Comparison of ENCODE assay signal across 17 mouse cellular contexts in genomic region chr1:184986748-184987147, GRCm38 (mm10). TPM values are rescaled to one million over a fixed set of nuclear protein-coding genes. Genes with fewer than 3 reads are reported as not detected.
A peak's percentile ranks its signal among the peaks of the same experiment; 100 is the strongest.
DNase-seq lines count a peak whose midpoint lies in the region; ATAC-seq and TF ChIP-seq lines count a peak whose summit lies in the region.
"Had no signal": no experiment of that assay in that cellular context is flagged by ENCODE, and none has a peak within 500 bp of the region (broad histone marks: within the 10 kb centered on the region; RNA-seq: fewer than 3 reads in every experiment).

No protein-coding gene starts in this region.

- WGBS in heart, embryonic 13.5 days = 46% methylated on average over 2 of the region's 2 CpGs
- 47% methylated on average over 2 of the region's 2 CpGs for WGBS in intestine, embryonic 15.5 days
- 30% methylated on average over 2 of the region's 2 CpGs for WGBS in intestine, postnatal 0 days
- 7% methylated on average over 2 of the region's 2 CpGs for WGBS in neural tube, embryonic 13.5 days

- H3K27ac ChIP-seq in heart, embryonic 13.5 days (replicated peaks) = no peak overlapping the region
- no peak overlapping the region for H3K27ac ChIP-seq in intestine, embryonic 15.5 days
- no peak overlapping the region for H3K27ac ChIP-seq in intestine, postnatal 0 days (ENCODE audit: low read depth, low read length)
- no peak overlapping the region for H3K27ac ChIP-seq in neural tube, embryonic 13.5 days (replicated peaks)

- H3K27me3 ChIP-seq in heart, embryonic 13.5 days (replicated peaks) = no peaks in the 10 kb centered on the region
- H3K27me3 ChIP-seq in intestine, embryonic 15.5 days (replicated peaks) = no peaks in the 10 kb centered on the region
- H3K27me3 ChIP-seq in intestine, postnatal 0 days (replicated peaks; ENCODE audit: control insufficient read depth, insufficient read depth, low read length) = no peaks in the 10 kb centered on the region
- no peaks in the 10 kb centered on the region for H3K27me3 ChIP-seq in neural tube, embryonic 13.5 days

- no peak for DNase-seq in cerebellum, postnatal 10 days
- DNase-seq in heart, adult 9 months (ENCODE audit: low spot score in 2 of 2) = no peak
- DNase-seq in neural tube, embryonic 10.5 days (ENCODE audit: extremely low spot score, low spot score) = no peak
- DNase-seq: adrenal gland, adult 8-10 months; cerebellum, adult 8-10 months; kidney, adult 2 months; kidney, postnatal 25 days; liver; lung, adult 18-20 months; right cerebral cortex, postnatal 25 days; thymus, postnatal 4 days had no signal

- peak overlapping the region; percentile 47 for H3K9ac ChIP-seq in heart, embryonic 13.5 days
- no peak overlapping the region for H3K9ac ChIP-seq in intestine, embryonic 15.5 days
- H3K9ac ChIP-seq in intestine, postnatal 0 days (ENCODE audit: low read depth, low read length) = no peak overlapping the region
- no peak overlapping the region for H3K9ac ChIP-seq in neural tube, embryonic 13.5 days

- H3K4me2 ChIP-seq in heart, embryonic 13.5 days = peak overlapping the region; percentile 48
- H3K4me2 ChIP-seq in intestine, embryonic 15.5 days (replicated peaks) = no peak overlapping the region
- H3K4me2 ChIP-seq in intestine, postnatal 0 days (replicated peaks; ENCODE audit: low read depth) = no peak overlapping the region
- H3K4me2 ChIP-seq in neural tube, embryonic 13.5 days = no peak overlapping the region

- H3K4me1 ChIP-seq in heart, embryonic 13.5 days = peaks cover 32% of the 10 kb centered on the region
- peaks cover 12% of the 10 kb centered on the region; the same call in 1 of the 2 replicates for H3K4me1 ChIP-seq in intestine, embryonic 15.5 days (replicated peaks)
- H3K4me1 ChIP-seq in intestine, postnatal 0 days (replicated peaks; ENCODE audit: control insufficient read depth, insufficient read depth, low read length) = peaks cover 5% of the 10 kb centered on the region
- H3K4me1 ChIP-seq in neural tube, embryonic 13.5 days (replicated peaks) = peaks cover 44% of the 10 kb centered on the region
- H3K4me1 ChIP-seq: megakaryocyte, embryonic 14.5 days had no signal

- peak overlapping the region; percentile 24 for H3K4me3 ChIP-seq in heart, embryonic 13.5 days
- H3K4me3 ChIP-seq in intestine, embryonic 15.5 days (replicated peaks) = no peak overlapping the region
- H3K4me3 ChIP-seq in intestine, postnatal 0 days (ENCODE audit: low read depth, low read length) = no peak overlapping the region
- no peak overlapping the region for H3K4me3 ChIP-seq in neural tube, embryonic 13.5 days
- H3K4me3 ChIP-seq: megakaryocyte, embryonic 14.5 days had no signal

- H3K9me3 ChIP-seq in heart, embryonic 13.5 days = no peaks in the 10 kb centered on the region
- no peaks in the 10 kb centered on the region for H3K9me3 ChIP-seq in intestine, embryonic 15.5 days
- no peaks in the 10 kb centered on the region for H3K9me3 ChIP-seq in intestine, postnatal 0 days (ENCODE audit: control insufficient read depth)
- no peaks in the 10 kb centered on the region for H3K9me3 ChIP-seq in neural tube, embryonic 13.5 days
- H3K9me3 ChIP-seq: megakaryocyte, embryonic 14.5 days had no signal

- peak; percentile 39; the same call in 1 of the 2 replicates for ATAC-seq in cerebellum, adult (ENCODE audit: insufficient number of reproducible peaks, low FRiP score, low TSS enrichment)
- ATAC-seq in heart, embryonic 13.5 days (ENCODE audit: extremely low read depth, insufficient number of reproducible peaks, low FRiP score, low TSS enrichment) = no peak
- peak; percentile 59; the same call in 1 of the 2 replicates for ATAC-seq in intestine, embryonic 15.5 days
- no peak for ATAC-seq in intestine, postnatal 0 days
- ATAC-seq in neural tube, embryonic 13.5 days (ENCODE audit: low read depth) = peak; percentile 36; the same call in 1 of the 2 replicates

- no peaks in the 10 kb centered on the region for H3K36me3 ChIP-seq in heart, embryonic 13.5 days
- no peaks in the 10 kb centered on the region for H3K36me3 ChIP-seq in intestine, embryonic 15.5 days
- H3K36me3 ChIP-seq in intestine, postnatal 0 days (ENCODE audit: control insufficient read depth, insufficient read depth) = no peaks in the 10 kb centered on the region
- no peaks in the 10 kb centered on the region for H3K36me3 ChIP-seq in neural tube, embryonic 13.5 days

- TF ChIP-seq CTCF in intestine, postnatal 0 days (IDR thresholded peaks at IDR 0.05; ENCODE audit: low read depth) = no peak

RNA-seq across cellular contexts. Expression of gene Mark1, which starts 12.6 kb away (rescaled TPM):
- polyA plus RNA-seq in heart, embryonic 13.5 days (2015; fragmentation: Nextera tagmentation; extraction: Ambion mirVana) = 1.5 and 1.9 TPM in 2 replicates
- polyA plus RNA-seq in intestine, embryonic 15.5 days (2015; fragmentation: Nextera tagmentation; extraction: Ambion mirVana) = 2.7 and 2.8 TPM in 2 replicates
- polyA plus RNA-seq in intestine, postnatal 0 days (2015; fragmentation: Nextera tagmentation; extraction: Ambion mirVana) = 1.6 TPM in 2 replicates
- polyA plus RNA-seq in neural tube, embryonic 13.5 days (2015; fragmentation: Nextera tagmentation; extraction: Ambion mirVana) = 13.2 and 13.5 TPM in 2 replicates

Comparison
In these comparisons a context has a peak if more than half of its experiments do, and no peak if none do; other contexts are left out.
1. ATAC-seq: peak in cerebellum, adult (single experiment), intestine, embryonic 15.5 days (single experiment) and neural tube, embryonic 13.5 days (single experiment); none in heart, embryonic 13.5 days (single experiment) and intestine, postnatal 0 days (single experiment).